Mouse (Mus musculus): ENCODE data around the gene Vmn2r93. TPM values are rescaled to one million over a fixed set of nuclear protein-coding genes. Genes with fewer than 3 reads are reported as not detected.

Vmn2r93 gene
- not detected in 2 replicates for polyA plus RNA-seq (2014; fragmentation: Nextera tagmentation; extraction: Ambion mirVana)

DNA sequence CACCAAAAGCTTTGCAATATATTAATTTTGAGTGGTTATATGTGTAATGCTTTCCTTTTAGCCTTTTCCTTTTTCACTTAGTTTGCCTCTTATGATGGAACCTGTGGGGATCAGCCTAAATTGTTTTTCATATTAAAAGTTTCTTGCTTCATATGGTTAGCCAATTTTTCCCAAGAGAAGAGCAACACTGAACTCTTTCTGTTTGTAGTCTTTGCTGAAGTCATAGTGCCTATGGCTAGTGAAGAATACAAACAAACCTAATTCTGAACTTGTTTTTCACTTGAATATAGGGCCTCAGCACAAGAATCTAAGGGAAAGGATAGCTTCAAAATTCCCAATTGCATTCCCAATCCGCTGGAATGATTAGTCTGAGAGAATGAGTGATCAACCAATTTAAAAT, at the start of gene Vmn2r93:
Gene Vmn2r93, plus strand, starts transcription at position 301 of the 400 bp plus-strand sequence.
- H3K4me3 ChIP-seq (ENCODE audit: low read depth, low read length) = no peak within 1 kb of the TSS
- no peak for DNase-seq (ENCODE audit: low spot score)
- no peak for ATAC-seq
- H3K36me3 ChIP-seq (ENCODE audit: control insufficient read depth, insufficient read depth, low read length) = no peaks in the 10 kb centered on the region
- 44% methylated on average over 1 of the region's 1 CpGs for WGBS
- no peaks in the 10 kb centered on the region for H3K4me1 ChIP-seq (ENCODE audit: control insufficient read depth, insufficient read depth, low read length)
- H3K4me2 ChIP-seq (ENCODE audit: low read length) = no peak within 1 kb of the TSS
- no peak within 1 kb of the TSS for H3K9ac ChIP-seq (ENCODE audit: low read length)
- H3K9me3 ChIP-seq (replicated peaks; ENCODE audit: control insufficient read depth, low read length) = peaks cover 7% of the 10 kb centered on the region
- H3K27me3 ChIP-seq (replicated peaks; ENCODE audit: control insufficient read depth, insufficient read depth, low read length) = no peaks in the 10 kb centered on the region
- no peak within 1 kb of the TSS for H3K27ac ChIP-seq (ENCODE audit: low read depth, low read length)

DNA sequence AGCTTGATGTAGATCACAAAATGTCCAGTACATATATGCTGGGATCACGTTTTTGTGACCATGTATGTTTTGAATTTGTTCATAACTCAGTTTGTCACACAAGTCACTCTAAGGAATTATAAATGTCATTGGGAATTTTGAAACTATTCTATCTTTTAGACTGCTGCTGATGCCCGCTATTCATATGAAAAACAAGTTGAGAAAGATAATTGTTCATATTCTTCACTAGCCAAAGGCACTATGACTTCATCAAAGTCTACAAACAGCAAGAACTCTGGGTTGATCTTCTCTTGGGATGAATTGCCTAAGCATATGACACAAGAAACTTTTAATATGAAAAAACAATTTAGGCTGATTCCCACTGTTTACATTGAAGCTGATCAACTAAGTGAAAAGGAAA, 20.2 kb upstream of the Vmn2r93 start, which contains the start of gene Vmn2r94:
Gene Vmn2r94, minus strand, starts transcription at position 101 of the 400 bp plus-strand sequence.
- ATAC-seq (no peak), DNase-seq (ENCODE audit: low spot score) (no peak)
- H3K36me3 ChIP-seq (ENCODE audit: control insufficient read depth, insufficient read depth, low read length) = no peaks in the 10 kb centered on the region
- H3K27me3 ChIP-seq (replicated peaks; ENCODE audit: control insufficient read depth, insufficient read depth, low read length) = no peaks in the 10 kb centered on the region
- no peaks in the 10 kb centered on the region for H3K4me1 ChIP-seq (ENCODE audit: control insufficient read depth, insufficient read depth, low read length)
- 0 out of 2 replicates have a peak, but pooled peaks cover 7% of the 10 kb centered on the region for H3K9me3 ChIP-seq (replicated peaks; ENCODE audit: control insufficient read depth, low read length)
- no peak within 1 kb of the TSS for H3K9ac ChIP-seq (ENCODE audit: low read length)
- WGBS = 65% methylated on average over 2 of the region's 2 CpGs
- H3K4me2 ChIP-seq (ENCODE audit: low read length) = no peak within 1 kb of the TSS
- H3K4me3 ChIP-seq (ENCODE audit: low read depth, low read length) = no peak within 1 kb of the TSS
- no peak within 1 kb of the TSS for H3K27ac ChIP-seq (ENCODE audit: low read depth, low read length)

DNA sequence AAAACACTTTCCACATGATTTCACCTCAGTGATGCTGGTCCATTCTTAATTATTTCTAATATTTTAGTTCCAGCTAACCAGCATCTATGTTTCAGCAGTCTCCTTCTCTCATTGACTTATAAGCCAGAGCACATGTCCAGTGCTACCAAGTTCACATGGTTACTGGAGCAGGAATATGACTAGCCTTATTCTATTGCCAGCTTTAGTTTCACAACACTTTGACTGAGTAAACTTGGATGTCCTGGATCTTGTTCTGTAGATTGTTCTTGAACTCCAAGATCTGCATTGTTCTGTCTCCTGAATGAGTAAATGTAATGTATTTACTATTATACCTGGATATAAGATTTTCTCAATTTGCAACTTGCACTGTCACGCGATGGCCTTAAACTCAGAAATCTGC, 25.1 kb downstream of the Vmn2r93 start:
- H3K27me3 ChIP-seq (replicated peaks; ENCODE audit: control insufficient read depth, insufficient read depth, low read length) = no peaks in the 10 kb centered on the region
- H3K9me3 ChIP-seq (replicated peaks; ENCODE audit: control insufficient read depth, low read length) = peaks cover 4% of the 10 kb centered on the region; the same call in 1 of the 2 replicates
- H3K4me1 ChIP-seq (ENCODE audit: control insufficient read depth, insufficient read depth, low read length) = no peaks in the 10 kb centered on the region
- H3K36me3 ChIP-seq (ENCODE audit: control insufficient read depth, insufficient read depth, low read length) = no peaks in the 10 kb centered on the region
- DNase-seq (ENCODE audit: low spot score) (no peak), ATAC-seq (no peak)
- no peak overlapping the region for H3K27ac ChIP-seq (ENCODE audit: low read depth, low read length)
- no peak overlapping the region for H3K4me2 ChIP-seq (ENCODE audit: low read length)
- no peak overlapping the region for H3K9ac ChIP-seq (ENCODE audit: low read length)
- 95% methylated on average over 2 of the region's 2 CpGs for WGBS
- no peak overlapping the region for H3K4me3 ChIP-seq (ENCODE audit: low read depth, low read length)

DNA sequence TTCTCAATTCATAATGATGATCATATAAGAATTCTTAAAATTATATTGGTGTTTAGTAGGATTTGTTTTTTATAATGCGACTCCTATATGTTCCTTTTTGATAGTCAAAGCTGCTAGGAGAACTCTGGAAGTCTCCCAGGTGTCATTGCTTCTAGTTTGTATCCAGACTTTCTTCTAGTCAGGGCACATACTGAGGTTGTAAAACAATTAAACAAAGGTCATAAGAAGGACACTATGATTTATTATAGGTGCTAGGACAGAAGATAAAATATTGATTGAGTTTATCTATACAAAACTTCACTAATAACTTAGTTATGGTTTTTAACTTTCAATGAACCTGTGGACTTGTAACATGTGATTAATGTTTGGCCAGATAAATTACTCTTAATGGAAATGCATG, 62.1 kb downstream of the Vmn2r93 start:
- Histone ChIP-seq H3K27ac (ENCODE audit: low read depth, low read length) (no peak overlapping the region), H3K4me1 (ENCODE audit: control insufficient read depth, insufficient read depth, low read length) (no peaks in the 10 kb centered on the region), H3K36me3 (ENCODE audit: control insufficient read depth, insufficient read depth, low read length) (no peaks in the 10 kb centered on the region), H3K27me3 (replicated peaks; ENCODE audit: control insufficient read depth, insufficient read depth, low read length) (no peaks in the 10 kb centered on the region), H3K4me3 (ENCODE audit: low read depth, low read length) (no peak overlapping the region), H3K9me3 (replicated peaks; ENCODE audit: control insufficient read depth, low read length) (0 out of 2 replicates have a peak, but pooled peaks cover 4% of the 10 kb centered on the region), H3K9ac (ENCODE audit: low read length) (no peak overlapping the region), H3K4me2 (ENCODE audit: low read length) (no peak overlapping the region)
- 51% methylated on average over 1 of the region's 1 CpGs for WGBS
- ATAC-seq (no peak), DNase-seq (ENCODE audit: low spot score) (no peak)

DNA sequence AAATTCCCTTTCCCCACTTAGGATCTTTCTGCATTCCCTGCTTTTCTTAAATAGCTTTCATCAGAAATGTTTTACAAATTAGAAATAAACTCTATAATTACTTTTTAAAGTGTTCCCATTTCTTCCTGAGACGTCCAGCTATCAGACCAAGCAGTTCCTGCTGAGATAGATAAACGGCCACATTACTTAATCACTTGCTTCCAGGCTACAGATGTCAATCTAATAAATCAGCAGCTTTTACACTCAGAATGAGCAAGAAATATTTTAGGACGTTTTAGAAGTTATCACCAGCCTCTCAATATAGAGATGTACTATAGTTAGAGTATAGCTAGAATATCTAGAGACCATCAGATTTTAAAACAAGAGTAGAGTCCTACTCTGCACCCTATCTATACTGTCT, 62.7 kb downstream of the Vmn2r93 start:
- Histone ChIP-seq H3K9ac (ENCODE audit: low read length) (no peak overlapping the region), H3K9me3 (replicated peaks; ENCODE audit: control insufficient read depth, low read length) (0 out of 2 replicates have a peak, but pooled peaks cover 4% of the 10 kb centered on the region), H3K4me1 (ENCODE audit: control insufficient read depth, insufficient read depth, low read length) (no peaks in the 10 kb centered on the region), H3K4me3 (ENCODE audit: low read depth, low read length) (no peak overlapping the region), H3K27me3 (replicated peaks; ENCODE audit: control insufficient read depth, insufficient read depth, low read length) (no peaks in the 10 kb centered on the region), H3K36me3 (ENCODE audit: control insufficient read depth, insufficient read depth, low read length) (no peaks in the 10 kb centered on the region), H3K27ac (ENCODE audit: low read depth, low read length) (no peak overlapping the region), H3K4me2 (ENCODE audit: low read length) (no peak overlapping the region)
- no peak for DNase-seq (ENCODE audit: low spot score)
- ATAC-seq = no peak
- 53% methylated on average over 3 of the region's 3 CpGs for WGBS

Other genes with a start within 250 kb of the Vmn2r93 start
- gene Vmn2r124, start 248.7 kb upstream of the Vmn2r93 start, polyA plus RNA-seq (2014; fragmentation: Nextera tagmentation; extraction: Ambion mirVana) = not detected in 2 replicates
- not detected in 2 replicates for gene Vmn2r91, start 213.1 kb upstream of the Vmn2r93 start, polyA plus RNA-seq (2014; fragmentation: Nextera tagmentation; extraction: Ambion mirVana)
- gene Vmn2r92, start 146.2 kb upstream of the Vmn2r93 start, polyA plus RNA-seq (2014; fragmentation: Nextera tagmentation; extraction: Ambion mirVana) = not detected in 2 replicates
- not detected in 2 replicates for gene Vmn2r94, start 20.3 kb upstream of the Vmn2r93 start, polyA plus RNA-seq (2014; fragmentation: Nextera tagmentation; extraction: Ambion mirVana)
- not detected in 2 replicates for gene Vmn2r95, start 126.0 kb downstream of the Vmn2r93 start, polyA plus RNA-seq (2014; fragmentation: Nextera tagmentation; extraction: Ambion mirVana)

All from forebrain, embryonic 14.5 days (tissue).